Mouse (Mus musculus) lung, adult 10 weeks (tissue): ENCODE measurements around the gene Helz2. TPM values are rescaled to one million over a fixed set of nuclear protein-coding genes. Genes with fewer than 3 reads are reported as not detected.

Experiments
- polyA plus RNA-seq: library from polyadenylated mRNA; stranded (reverse); fragments of 350-450 nt; fragmentation: Illumina TruSeq; extraction: RNeasy Lipid Tissue Mini Kit (QIAGEN cat#74804); gene quantifications from one replicate; pipeline ENCODE4 v1.2.3, GENCODE M21; 2014; ENCODE audit warnings: low read depth, low replicate concordance; ENCODE audit not compliant: insufficient read depth

Helz2 gene
- 9.0 TPM for polyA plus RNA-seq

DNA sequence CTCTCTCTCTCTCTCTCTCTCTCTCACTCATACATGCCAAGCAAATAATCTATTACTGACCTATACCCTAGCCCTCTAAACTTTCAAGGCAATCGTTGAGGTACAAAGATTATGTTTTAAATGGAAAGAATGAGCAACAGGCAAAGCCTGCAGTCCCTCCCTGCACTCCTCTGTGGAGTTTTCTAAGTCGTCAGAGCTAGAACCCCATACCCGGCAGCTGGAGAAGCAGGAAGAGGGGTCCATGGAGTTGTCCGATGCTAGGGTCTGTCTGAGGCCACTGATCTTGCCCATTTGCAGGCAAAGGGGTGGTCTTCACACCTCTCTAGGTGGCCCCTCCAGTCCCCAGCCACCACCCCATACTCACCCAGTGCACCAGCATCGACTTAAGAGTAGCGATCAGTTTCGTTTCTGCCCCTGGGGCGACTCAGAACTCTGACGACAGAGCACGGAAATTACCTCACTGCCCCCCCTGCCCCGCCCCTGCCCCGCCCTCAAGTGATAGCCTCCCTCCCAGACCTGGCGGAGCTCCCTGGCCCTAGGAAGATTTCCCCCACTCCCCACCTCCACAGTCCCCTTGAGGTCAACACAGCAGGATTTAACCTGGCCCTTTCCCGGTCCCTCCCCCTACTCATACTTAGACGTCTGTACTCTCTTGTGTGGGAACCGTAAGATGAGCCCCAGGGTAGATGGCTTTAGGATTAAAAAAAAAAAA is at the start of gene Helz2:
Gene Helz2 (minus strand): TSS at position 426 of the 712 bp plus-strand sequence.

GRCm38 (mm10) chr2:181287958-181288350 is 46.1 kb upstream of the Helz2 start, which contains the start of gene Gmeb2:
Gene Gmeb2, minus strand, starts transcription at chr2:181288035.

GRCm38 (mm10) chr2:181219538-181220216 is 22.1 kb downstream of the Helz2 start, which contains the start of gene Fndc11:
Gene Fndc11, plus strand, starts transcription at chr2:181220013.

DNA sequence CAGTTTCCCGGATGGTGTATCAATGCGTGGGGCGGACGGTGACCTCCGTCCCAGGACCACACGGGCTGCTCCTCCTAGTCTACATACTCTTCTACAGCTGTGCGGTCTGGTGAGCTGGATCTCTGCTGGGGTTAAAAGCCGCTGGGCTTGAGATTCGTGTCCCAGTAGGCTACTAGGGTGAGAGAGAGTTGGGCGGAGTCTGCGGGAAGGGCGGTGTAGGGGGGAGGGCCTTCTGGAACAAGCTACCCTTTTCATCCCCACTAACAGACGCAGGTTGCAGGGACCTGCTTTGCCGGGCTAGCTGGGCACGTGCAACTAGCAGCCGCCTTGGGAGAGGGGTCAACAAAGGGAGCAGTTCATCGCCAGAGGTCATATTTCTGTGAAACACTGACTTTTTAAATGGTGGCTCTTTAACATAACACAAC is 28.8 kb downstream of the Helz2 start, which contains the start of gene Srms:
Gene Srms (minus strand): TSS at position 165 of the 425 bp plus-strand sequence.

GRCm38 (mm10) chr2:181202422-181202821 is 39.4 kb downstream of the Helz2 start, which contains the start of gene Ptk6:
Gene Ptk6, minus strand, starts transcription at chr2:181202789.

DNA sequence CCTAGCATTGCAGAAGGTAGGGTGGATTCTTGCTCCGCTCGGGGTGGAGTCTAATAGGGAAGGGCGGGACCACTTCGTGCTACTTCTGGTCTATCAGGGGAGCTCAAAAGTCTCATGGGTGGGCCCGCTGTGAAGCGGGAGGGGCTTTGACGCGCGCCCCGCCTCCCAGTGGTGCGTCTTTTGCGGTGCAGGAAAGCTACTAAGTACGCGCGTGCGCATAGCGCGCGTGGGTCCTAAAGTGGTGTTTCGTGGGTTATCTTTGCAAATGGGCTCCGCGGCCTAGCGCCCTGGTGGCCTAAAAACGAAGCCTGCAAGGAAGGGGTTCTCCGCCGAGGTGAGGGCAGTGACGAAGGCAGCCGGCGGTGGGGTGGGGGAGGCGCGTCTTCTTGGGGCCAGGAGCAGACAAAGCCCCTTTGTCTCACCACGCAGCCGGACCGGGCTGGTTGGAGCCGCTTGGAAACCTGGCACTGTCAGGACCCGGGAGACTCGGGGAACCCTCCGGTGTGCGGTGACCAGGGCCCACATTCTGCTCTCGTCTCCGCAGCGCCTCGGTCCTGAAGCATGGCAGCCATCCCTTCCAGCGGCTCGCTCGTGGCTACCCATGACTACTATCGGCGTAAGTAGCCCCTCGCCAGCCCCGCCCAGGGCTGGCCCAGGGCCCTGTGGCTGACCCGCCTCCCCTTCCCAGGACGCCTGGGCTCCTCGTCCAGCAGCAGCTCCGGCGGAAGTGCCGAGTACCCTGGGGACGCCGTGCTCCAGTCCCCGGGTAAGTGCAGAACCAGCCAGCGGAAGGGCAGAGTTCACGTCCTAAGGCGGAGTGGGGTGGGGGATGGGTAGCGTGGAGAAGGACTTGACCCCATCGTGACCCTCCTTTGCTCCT is 54.5 kb downstream of the Helz2 start, which contains the start of gene Ppdpf:
Gene Ppdpf (plus strand): TSS at position 127 of the 880 bp plus-strand sequence.

Other genes starting within 250 kb of the Helz2 start
- gene Chrna4, start 198.5 kb downstream of the Helz2 start, polyA plus RNA-seq, result not detected
- gene Kcnq2, start 106.7 kb downstream of the Helz2 start, polyA plus RNA-seq, result not detected
- gene Eef1a2, start 85.0 kb downstream of the Helz2 start, polyA plus RNA-seq, result 7.4 TPM
- 150 TPM for gene Ppdpf, start 54.8 kb downstream of the Helz2 start, polyA plus RNA-seq
- 0.21 TPM for gene Ptk6, start 39.2 kb downstream of the Helz2 start, polyA plus RNA-seq
- gene Srms, start 28.8 kb downstream of the Helz2 start, polyA plus RNA-seq, result 2.4 TPM
- gene Fndc11, start 22.0 kb downstream of the Helz2 start, polyA plus RNA-seq, result 0.86 TPM
- 7.6 TPM for gene Gmeb2, start 46.0 kb upstream of the Helz2 start, polyA plus RNA-seq
- gene Stmn3, start 72.5 kb upstream of the Helz2 start, polyA plus RNA-seq, result 0.21 TPM
- gene Rtel1, start 77.7 kb upstream of the Helz2 start, polyA plus RNA-seq, result 9.1 TPM
- 16.6 TPM for gene Zgpat, start 122.9 kb upstream of the Helz2 start, polyA plus RNA-seq
- 50.5 TPM for gene Arfrp1, start 123.4 kb upstream of the Helz2 start, polyA plus RNA-seq
- 18.4 TPM for gene Lime1, start 138.1 kb upstream of the Helz2 start, polyA plus RNA-seq
- 7.0 TPM for gene Zbtb46, start 217.4 kb upstream of the Helz2 start, polyA plus RNA-seq